Mouse (Mus musculus): ENCODE data around the gene Terb2. TPM values are rescaled to one million over a fixed set of nuclear protein-coding genes. Genes with fewer than 3 reads are reported as not detected.

Gene Terb2
- polyA plus RNA-seq, 1 experiment from 2014 or later: not detected

- H3K9ac ChIP-seq (ENCODE audit: low read length): peak overlapping the region; percentile 73
- H3K9me3 ChIP-seq (replicated peaks; ENCODE audit: control insufficient read depth, low read length): no peaks in the 10 kb centered on the region
- H3K27me3 ChIP-seq (replicated peaks; ENCODE audit: control insufficient read depth, insufficient read depth, low read length): no peaks in the 10 kb centered on the region
- WGBS: 34% methylated on average over 18 of the region's 18 CpGs
- H3K4me2 ChIP-seq (ENCODE audit: low read length): peak overlapping the region; percentile 89
- peak overlapping the region; percentile 63 for H3K4me3 ChIP-seq (ENCODE audit: low read depth, low read length)
- DNase-seq (ENCODE audit: low spot score) (peak; percentile 46), ATAC-seq (0 out of 2 replicates have a peak, but pooled peaks have one; percentile 6)
- H3K36me3 ChIP-seq (ENCODE audit: control insufficient read depth, insufficient read depth, low read length): no peaks in the 10 kb centered on the region
- H3K27ac ChIP-seq (ENCODE audit: low read depth, low read length): no peak overlapping the region
- no peaks in the 10 kb centered on the region for H3K4me1 ChIP-seq (ENCODE audit: control insufficient read depth, insufficient read depth, low read length)
Measured at GRCm38 (mm10) chr2:122148242-122148917, 37.7 kb upstream of the Terb2 start.

GRCm38 (mm10) chr2:122149316-122149715 is 36.8 kb upstream of the Terb2 start:
- no peaks in the 10 kb centered on the region for H3K36me3 ChIP-seq (ENCODE audit: control insufficient read depth, insufficient read depth, low read length)
- H3K27me3 ChIP-seq (replicated peaks; ENCODE audit: control insufficient read depth, insufficient read depth, low read length): no peaks in the 10 kb centered on the region
- ATAC-seq: no peak
- no peaks in the 10 kb centered on the region for H3K9me3 ChIP-seq (replicated peaks; ENCODE audit: control insufficient read depth, low read length)
- DNase-seq (ENCODE audit: low spot score): no peak
- H3K4me2 ChIP-seq (ENCODE audit: low read length): no peak overlapping the region
- no peaks in the 10 kb centered on the region for H3K4me1 ChIP-seq (ENCODE audit: control insufficient read depth, insufficient read depth, low read length)
- H3K9ac ChIP-seq (ENCODE audit: low read length): no peak overlapping the region
- WGBS: 89% methylated on average over 6 of the region's 6 CpGs
- H3K4me3 ChIP-seq (ENCODE audit: low read depth, low read length): no peak overlapping the region
- H3K27ac ChIP-seq (ENCODE audit: low read depth, low read length): no peak overlapping the region

- DNase-seq (ENCODE audit: low spot score): no peak
- H3K9me3 ChIP-seq (replicated peaks; ENCODE audit: control insufficient read depth, low read length): no peaks in the 10 kb centered on the region
- no peak overlapping the region for H3K9ac ChIP-seq (ENCODE audit: low read length)
- no peak overlapping the region for H3K4me2 ChIP-seq (ENCODE audit: low read length)
- H3K4me1 ChIP-seq (ENCODE audit: control insufficient read depth, insufficient read depth, low read length): no peaks in the 10 kb centered on the region
- H3K27ac ChIP-seq (ENCODE audit: low read depth, low read length): no peak overlapping the region
- H3K27me3 ChIP-seq (replicated peaks; ENCODE audit: control insufficient read depth, insufficient read depth, low read length): no peaks in the 10 kb centered on the region
- 79% methylated on average over 3 of the region's 3 CpGs for WGBS
- ATAC-seq: no peak
- H3K36me3 ChIP-seq (ENCODE audit: control insufficient read depth, insufficient read depth, low read length): no peaks in the 10 kb centered on the region
- no peak overlapping the region for H3K4me3 ChIP-seq (ENCODE audit: low read depth, low read length)
Measured at GRCm38 (mm10) chr2:122149716-122150115, 36.4 kb upstream of the Terb2 start.

GRCm38 (mm10) chr2:122151221-122151620 is 34.9 kb upstream of the Terb2 start:
- DNase-seq (ENCODE audit: low spot score) (no peak), ATAC-seq (no peak)
- H3K9me3 ChIP-seq (replicated peaks; ENCODE audit: control insufficient read depth, low read length): no peaks in the 10 kb centered on the region
- H3K9ac ChIP-seq (ENCODE audit: low read length): no peak overlapping the region
- no peaks in the 10 kb centered on the region for H3K4me1 ChIP-seq (ENCODE audit: control insufficient read depth, insufficient read depth, low read length)
- H3K27me3 ChIP-seq (replicated peaks; ENCODE audit: control insufficient read depth, insufficient read depth, low read length): no peaks in the 10 kb centered on the region
- no peak overlapping the region for H3K4me3 ChIP-seq (ENCODE audit: low read depth, low read length)
- WGBS: 93% methylated on average over 1 of the region's 1 CpGs
- H3K36me3 ChIP-seq (ENCODE audit: control insufficient read depth, insufficient read depth, low read length): no peaks in the 10 kb centered on the region
- no peak overlapping the region for H3K27ac ChIP-seq (ENCODE audit: low read depth, low read length)
- no peak overlapping the region for H3K4me2 ChIP-seq (ENCODE audit: low read length)

- no peaks in the 10 kb centered on the region for H3K27me3 ChIP-seq (replicated peaks; ENCODE audit: control insufficient read depth, insufficient read depth, low read length)
- no peak overlapping the region for H3K4me2 ChIP-seq (ENCODE audit: low read length)
- no peak overlapping the region for H3K9ac ChIP-seq (ENCODE audit: low read length)
- no peak overlapping the region for H3K4me3 ChIP-seq (ENCODE audit: low read depth, low read length)
- H3K36me3 ChIP-seq (ENCODE audit: control insufficient read depth, insufficient read depth, low read length): no peaks in the 10 kb centered on the region
- H3K27ac ChIP-seq (ENCODE audit: low read depth, low read length): no peak overlapping the region
- WGBS: 82% methylated on average over 3 of the region's 3 CpGs
- no peaks in the 10 kb centered on the region for H3K4me1 ChIP-seq (ENCODE audit: control insufficient read depth, insufficient read depth, low read length)
- H3K9me3 ChIP-seq (replicated peaks; ENCODE audit: control insufficient read depth, low read length): no peaks in the 10 kb centered on the region
- DNase-seq (ENCODE audit: low spot score): no peak
- no peak for ATAC-seq
Measured at GRCm38 (mm10) chr2:122152850-122153249, 33.2 kb upstream of the Terb2 start.

- H3K9me3 ChIP-seq (replicated peaks; ENCODE audit: control insufficient read depth, low read length): no peaks in the 10 kb centered on the region
- no peaks in the 10 kb centered on the region for H3K4me1 ChIP-seq (ENCODE audit: control insufficient read depth, insufficient read depth, low read length)
- H3K27me3 ChIP-seq (replicated peaks; ENCODE audit: control insufficient read depth, insufficient read depth, low read length): no peaks in the 10 kb centered on the region
- no peak overlapping the region for H3K4me3 ChIP-seq (ENCODE audit: low read depth, low read length)
- ATAC-seq (no peak), DNase-seq (ENCODE audit: low spot score) (no peak)
- no peak overlapping the region for H3K27ac ChIP-seq (ENCODE audit: low read depth, low read length)
- H3K36me3 ChIP-seq (ENCODE audit: control insufficient read depth, insufficient read depth, low read length): no peaks in the 10 kb centered on the region
- WGBS: 85% methylated on average over 7 of the region's 7 CpGs
- no peak overlapping the region for H3K9ac ChIP-seq (ENCODE audit: low read length)
- H3K4me2 ChIP-seq (ENCODE audit: low read length): no peak overlapping the region
Measured at GRCm38 (mm10) chr2:122153681-122154365, 32.2 kb upstream of the Terb2 start.

GRCm38 (mm10) chr2:122154479-122154878 is 31.6 kb upstream of the Terb2 start:
- no peaks in the 10 kb centered on the region for H3K4me1 ChIP-seq (ENCODE audit: control insufficient read depth, insufficient read depth, low read length)
- DNase-seq (ENCODE audit: low spot score) (no peak), ATAC-seq (no peak)

GRCm38 (mm10) chr2:122155292-122155691 is 30.8 kb upstream of the Terb2 start:
- no peak for DNase-seq (ENCODE audit: low spot score)
- ATAC-seq: no peak
- Histone ChIP-seq H3K4me1 (ENCODE audit: control insufficient read depth, insufficient read depth, low read length) (no peaks in the 10 kb centered on the region), H3K36me3 (ENCODE audit: control insufficient read depth, insufficient read depth, low read length) (no peaks in the 10 kb centered on the region), H3K9ac (ENCODE audit: low read length) (no peak overlapping the region), H3K4me2 (ENCODE audit: low read length) (no peak overlapping the region), H3K4me3 (ENCODE audit: low read depth, low read length) (no peak overlapping the region), H3K9me3 (replicated peaks; ENCODE audit: control insufficient read depth, low read length) (no peaks in the 10 kb centered on the region), H3K27me3 (replicated peaks; ENCODE audit: control insufficient read depth, insufficient read depth, low read length) (no peaks in the 10 kb centered on the region), H3K27ac (ENCODE audit: low read depth, low read length) (no peak overlapping the region)
- WGBS: 82% methylated on average over 2 of the region's 2 CpGs

More at GRCm38 (mm10) chr2:122154479-122154878, 31.6 kb upstream of the Terb2 start:
- Histone ChIP-seq H3K9ac (ENCODE audit: low read length) (no peak overlapping the region), H3K27me3 (replicated peaks; ENCODE audit: control insufficient read depth, insufficient read depth, low read length) (no peaks in the 10 kb centered on the region), H3K9me3 (replicated peaks; ENCODE audit: control insufficient read depth, low read length) (no peaks in the 10 kb centered on the region), H3K4me2 (ENCODE audit: low read length) (no peak overlapping the region), H3K4me3 (ENCODE audit: low read depth, low read length) (no peak overlapping the region), H3K27ac (ENCODE audit: low read depth, low read length) (no peak overlapping the region), H3K36me3 (ENCODE audit: control insufficient read depth, insufficient read depth, low read length) (no peaks in the 10 kb centered on the region)
- 88% methylated on average over 2 of the region's 2 CpGs for WGBS

- Histone ChIP-seq H3K4me1 (ENCODE audit: control insufficient read depth, insufficient read depth, low read length) (no peaks in the 10 kb centered on the region), H3K9ac (ENCODE audit: low read length) (no peak overlapping the region), H3K9me3 (replicated peaks; ENCODE audit: control insufficient read depth, low read length) (no peaks in the 10 kb centered on the region), H3K4me3 (ENCODE audit: low read depth, low read length) (no peak overlapping the region), H3K4me2 (ENCODE audit: low read length) (no peak overlapping the region), H3K27ac (ENCODE audit: low read depth, low read length) (no peak overlapping the region), H3K36me3 (ENCODE audit: control insufficient read depth, insufficient read depth, low read length) (no peaks in the 10 kb centered on the region), H3K27me3 (replicated peaks; ENCODE audit: control insufficient read depth, insufficient read depth, low read length) (no peaks in the 10 kb centered on the region)
- WGBS: 89% methylated on average over 4 of the region's 4 CpGs
- no peak for ATAC-seq
- no peak for DNase-seq (ENCODE audit: low spot score)
Measured at GRCm38 (mm10) chr2:122156051-122156700, 29.9 kb upstream of the Terb2 start.

All from forebrain, embryonic 14.5 days (tissue).